Mouse (Mus musculus): ENCODE results near the gene Olfr690.
"Not testable (repeated sequence)": the region's sequence is repeated elsewhere in the genome, so short reads cannot be mapped to it uniquely, and the experiment has no call there.

Olfr690 gene

DNA sequence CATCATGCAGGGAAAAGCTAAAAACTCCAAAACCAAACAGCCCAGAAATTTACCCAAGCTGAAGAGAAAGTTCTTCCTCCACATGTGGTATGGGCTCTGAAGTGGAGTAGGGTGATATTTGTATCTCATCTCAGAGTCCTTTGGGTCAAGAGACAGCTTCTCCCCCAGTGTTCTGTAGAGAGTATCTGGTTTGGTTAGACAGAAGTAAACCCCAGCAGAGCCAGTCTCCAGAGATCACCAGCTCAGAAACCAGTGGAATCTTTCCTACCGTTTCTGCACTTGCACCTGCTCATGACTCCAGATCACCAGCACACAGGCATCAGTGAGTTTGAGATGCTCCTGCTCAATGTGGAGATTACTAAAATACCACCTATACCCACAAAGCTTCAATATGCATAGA, at the start of gene Olfr690:
Olfr690 (minus strand) TSS at position 101 of the 400 bp plus-strand sequence.
- in situ Hi-C loops (cut with MboI, MseI): loop anchor here (25.0 kb wide), 1 partner anchor 547 kb away; the partner anchor contains the start of gene Usp17le

DNA sequence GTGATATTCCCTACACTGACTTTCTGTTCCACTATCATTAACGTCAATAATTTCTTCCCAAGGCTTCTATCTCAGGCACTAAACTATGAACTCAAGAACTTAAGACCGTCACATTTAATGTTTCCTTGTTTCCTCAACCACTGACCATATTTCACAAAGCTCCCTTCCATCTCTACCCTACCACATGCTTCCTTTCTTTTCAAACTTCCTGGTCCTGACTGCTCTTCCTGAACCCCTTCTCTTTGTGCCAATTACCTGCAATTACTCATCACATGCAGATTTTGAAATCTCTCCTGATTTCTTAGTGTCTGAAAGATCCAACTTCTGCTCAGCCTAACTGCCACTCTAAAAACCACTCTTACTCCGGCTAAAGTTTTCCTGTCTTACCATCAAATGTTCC, 46.4 kb upstream of the Olfr690 start:
- in situ Hi-C loops (cut with MboI, MseI): loop anchor here (10.0 kb wide), 1 partner anchor 424 kb away; no protein-coding TSS in a partner anchor

DNA sequence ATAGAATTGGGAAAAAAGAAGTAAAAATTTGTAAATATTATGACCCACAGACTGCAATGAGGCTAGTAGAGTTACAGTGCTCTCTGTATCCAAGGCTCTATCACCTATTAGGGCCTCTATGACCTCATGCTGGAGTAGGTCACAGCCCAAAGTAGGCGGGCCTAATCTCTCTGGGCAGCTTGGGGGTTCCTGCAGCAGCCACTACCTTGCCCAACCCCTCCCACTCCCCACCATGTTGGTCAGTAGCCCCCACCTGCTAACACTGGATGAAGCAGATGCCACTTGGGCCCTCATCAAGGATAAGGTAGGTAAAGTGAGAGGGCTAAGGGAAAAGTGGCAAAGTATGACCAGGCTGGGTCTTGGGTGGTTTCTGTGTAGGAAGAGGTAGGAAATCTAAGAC, 41.0 kb upstream of the Olfr690 start, which contains the start of gene Gm5901:
Gm5901 (plus strand) TSS at position 173 of the 400 bp plus-strand sequence.
- in situ Hi-C loops (cut with MboI, MseI): no loop called here

DNA sequence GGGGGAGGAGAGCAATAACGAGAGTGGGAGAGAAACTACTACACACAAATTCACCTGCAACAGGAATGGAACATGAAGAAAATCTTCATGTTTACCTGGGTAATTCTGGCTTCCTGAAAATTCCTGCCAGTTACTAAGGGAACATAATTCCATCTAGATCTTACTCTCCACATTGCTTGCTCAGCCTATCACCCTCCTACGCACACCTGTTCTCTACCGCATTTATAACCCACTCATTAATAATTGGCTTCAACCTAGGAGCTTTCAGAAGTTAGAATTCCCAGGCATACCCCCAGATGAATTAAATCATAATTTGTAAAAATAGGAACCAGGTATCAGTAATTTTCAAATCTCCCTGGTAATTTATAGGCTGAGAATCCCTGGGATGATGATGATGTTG, 40.1 kb upstream of the Olfr690 start:
- in situ Hi-C loops (cut with MboI, MseI): no loop called here

DNA sequence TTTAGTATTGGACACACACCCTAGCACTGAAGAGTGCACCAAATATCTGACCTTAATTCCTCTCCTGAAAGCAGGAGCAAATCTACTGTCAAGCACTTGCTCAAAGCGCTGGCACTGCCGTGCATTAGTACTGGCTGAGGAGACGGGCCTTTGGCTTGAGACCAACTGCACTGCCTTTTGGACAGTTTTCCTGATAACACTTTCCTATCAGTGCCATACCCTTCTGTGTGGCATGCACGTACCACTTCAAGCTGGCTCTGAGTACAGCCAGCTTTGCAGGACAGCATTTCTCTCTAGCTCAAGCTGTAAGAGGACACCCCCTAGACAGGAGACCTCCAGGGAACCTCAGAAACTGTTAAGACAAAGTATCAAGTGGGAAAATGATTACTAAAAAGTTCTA, 39.6 kb upstream of the Olfr690 start:
- in situ Hi-C loops (cut with MboI, MseI): no loop called here

DNA sequence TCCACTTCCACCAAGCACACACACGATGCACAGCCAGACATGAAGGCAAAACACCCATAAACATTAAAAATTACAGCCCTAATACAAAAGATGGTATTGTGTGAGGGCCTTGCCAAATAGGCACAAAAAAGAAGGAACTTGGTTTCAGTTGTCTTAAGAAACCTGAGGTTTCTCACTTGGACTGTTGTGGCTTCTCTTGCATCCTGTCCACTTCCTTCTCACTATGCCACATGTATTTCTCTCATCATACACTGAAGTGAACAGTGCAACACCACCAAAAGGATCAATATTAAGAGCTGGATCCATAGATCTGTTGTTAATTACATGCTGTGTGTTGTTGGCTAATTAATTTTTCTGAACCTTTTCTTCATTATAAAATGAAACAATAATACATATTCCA, 39.0 kb upstream of the Olfr690 start:
- in situ Hi-C loops (cut with MboI, MseI): no loop called here

DNA sequence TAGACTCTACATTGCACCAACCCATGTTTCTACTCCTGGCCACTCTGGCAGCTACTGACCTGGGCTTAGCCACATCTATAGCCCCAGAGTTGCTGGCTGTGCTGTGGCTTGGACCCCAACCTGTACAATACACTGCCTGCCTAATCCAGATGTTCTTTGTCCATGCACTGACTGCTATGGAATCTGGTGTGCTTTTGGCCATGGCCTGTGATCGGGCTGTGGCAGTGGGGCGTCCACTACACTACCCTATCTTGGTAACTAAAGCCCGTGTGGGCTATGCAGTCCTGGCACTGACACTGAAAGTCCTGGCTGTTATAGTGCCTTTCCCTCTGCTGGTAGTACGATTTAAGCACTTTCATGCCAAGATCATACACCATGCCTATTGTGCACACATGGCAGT, 34.6 kb upstream of the Olfr690 start:
- in situ Hi-C loops (cut with MboI, MseI): no loop called here

DNA sequence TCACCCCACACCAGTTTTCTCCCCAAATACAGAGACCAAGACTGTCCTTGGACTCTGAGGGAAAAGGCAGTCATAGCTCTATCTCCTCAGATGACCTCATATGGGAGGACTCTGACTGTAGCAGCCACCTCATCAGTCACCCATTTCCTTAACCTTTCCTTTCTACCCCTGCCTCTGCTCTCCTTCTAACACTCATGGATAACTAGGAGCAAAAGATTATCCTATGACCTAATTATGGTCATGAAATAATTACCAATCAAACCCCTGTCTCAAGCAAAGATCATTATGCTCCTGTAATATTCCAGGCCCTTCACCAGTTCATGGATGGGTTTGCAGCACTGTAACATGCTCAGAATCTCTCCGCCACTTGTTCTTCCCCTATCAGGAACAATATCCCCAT, 34.0 kb upstream of the Olfr690 start, which contains the start of gene Olfr692:
Olfr692 (plus strand) TSS at position 301 of the 400 bp plus-strand sequence.
- in situ Hi-C loops (cut with MboI, MseI): no loop called here

DNA sequence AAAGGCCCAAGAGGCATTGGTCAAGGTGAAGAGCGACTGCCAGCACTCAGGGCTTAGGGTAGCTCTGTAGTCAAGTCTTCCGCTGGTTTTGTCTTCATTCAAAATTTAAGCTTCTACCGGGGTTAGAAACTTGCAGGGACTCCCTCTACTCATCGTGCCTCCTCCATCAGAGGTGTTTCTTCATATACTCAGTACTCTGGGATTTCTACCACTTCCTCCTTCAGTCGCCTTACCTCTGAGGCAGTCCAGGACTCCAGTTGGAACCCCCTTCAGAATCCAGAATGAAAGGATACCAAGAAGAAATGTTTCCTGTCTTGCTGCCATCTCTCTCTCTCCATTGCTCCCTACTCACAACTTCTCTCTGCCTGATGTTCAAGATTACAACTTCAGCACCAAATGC, 33.4 kb upstream of the Olfr690 start:
- in situ Hi-C loops (cut with MboI, MseI): no loop called here

DNA sequence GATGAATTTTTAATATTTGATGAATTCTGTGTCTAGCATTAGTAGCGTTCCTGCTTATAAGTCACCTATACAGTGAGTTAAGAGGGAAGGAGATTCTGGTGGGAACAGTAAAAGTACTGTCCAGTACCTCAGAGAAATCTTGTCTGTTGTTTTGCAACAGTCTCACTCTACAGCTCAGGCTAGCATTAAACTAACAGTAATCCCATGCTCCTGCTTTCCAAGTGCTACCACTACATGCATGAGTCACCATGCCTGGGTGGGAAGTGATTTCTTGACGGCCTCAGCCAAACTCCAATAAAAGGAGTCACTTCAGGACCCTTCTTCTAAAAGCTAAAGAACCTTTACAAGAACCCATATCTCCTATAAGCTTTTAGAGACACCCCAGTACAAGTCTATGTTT, 27.8 kb upstream of the Olfr690 start:
- in situ Hi-C loops (cut with MboI, MseI): no loop called here

DNA sequence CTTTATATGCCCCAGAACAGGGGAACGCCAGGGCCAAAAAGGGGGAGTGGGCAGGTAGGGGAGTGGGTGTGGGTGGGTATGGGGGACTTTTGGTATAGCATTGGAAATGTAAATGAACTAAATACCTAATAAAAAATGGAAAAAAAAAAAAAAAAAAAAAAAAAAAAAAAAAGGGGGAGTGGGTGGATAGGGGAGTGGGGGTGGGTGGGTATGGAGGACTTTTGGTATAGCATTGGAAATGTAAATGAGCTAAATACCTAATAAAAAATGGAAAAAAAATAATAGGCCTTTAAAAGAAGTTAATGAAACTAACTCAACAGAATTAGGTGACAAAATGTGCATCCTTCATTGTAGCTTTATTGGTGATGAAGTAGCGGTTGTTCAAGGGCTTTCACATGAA, 22.6 kb upstream of the Olfr690 start:
- in situ Hi-C loops (cut with MboI, MseI): not testable (repeated sequence)

DNA sequence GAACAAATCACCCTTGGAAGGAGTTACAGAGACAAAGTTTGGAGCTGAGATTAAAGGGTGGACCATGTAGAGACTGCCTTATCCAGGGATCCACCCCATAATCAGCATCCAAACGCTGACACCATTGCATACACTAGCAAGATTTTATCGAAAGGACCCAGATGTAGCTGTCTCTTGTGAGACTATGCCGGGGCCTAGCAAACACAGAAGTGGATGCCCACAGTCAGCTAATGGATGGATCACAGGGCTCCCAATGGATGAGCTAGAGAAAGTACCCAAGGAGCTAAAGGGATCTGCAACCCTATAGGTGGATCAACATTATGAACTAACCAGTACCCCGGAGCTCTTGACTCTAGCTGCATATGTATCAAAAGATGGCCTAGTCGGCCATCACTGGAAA, 22.2 kb upstream of the Olfr690 start:
- in situ Hi-C loops (cut with MboI, MseI): not testable (repeated sequence)

DNA sequence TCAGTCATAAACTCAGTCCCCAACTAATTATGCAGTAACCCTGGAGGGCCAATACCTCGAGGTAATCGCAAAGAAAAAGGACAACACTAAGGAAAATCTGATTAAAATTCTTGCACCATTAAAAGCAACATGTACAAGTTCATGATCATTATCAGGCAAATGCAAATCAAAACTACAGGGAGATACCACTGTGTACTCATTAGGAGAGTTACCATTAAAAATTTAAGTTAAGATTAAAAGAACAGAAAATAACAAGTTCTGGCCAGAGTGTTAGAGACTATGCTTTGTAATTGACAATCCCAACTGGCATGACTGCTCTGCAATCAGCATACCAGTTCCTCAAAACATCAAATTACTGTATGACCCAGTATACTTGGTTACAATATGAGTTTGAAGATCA, 8.8 kb upstream of the Olfr690 start:
- in situ Hi-C loops (cut with MboI, MseI): loop anchor here (25.0 kb wide), 1 partner anchor 555 kb away; the partner anchor contains the start of gene Usp17le

DNA sequence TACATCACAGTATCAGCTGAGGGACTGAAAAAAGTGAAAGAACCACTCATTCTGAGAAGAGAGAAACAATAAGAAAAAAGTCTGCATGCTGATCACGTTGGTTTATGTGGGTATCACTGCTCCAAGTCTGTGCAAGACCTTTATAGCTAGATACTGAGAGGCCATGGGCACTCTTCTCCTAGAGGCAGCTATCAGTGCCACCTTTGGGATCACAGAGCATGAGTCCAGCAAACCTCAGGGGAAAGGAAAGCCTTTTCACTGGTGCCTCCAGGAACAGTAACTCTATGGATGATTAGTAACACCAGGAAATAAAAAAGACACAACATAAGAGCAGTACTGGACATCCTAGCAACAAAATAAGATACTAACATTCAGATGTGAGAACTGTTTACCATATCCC, 8.3 kb upstream of the Olfr690 start, which contains the start of gene Olfr691:
Olfr691 (minus strand) TSS at position 101 of the 400 bp plus-strand sequence.
- in situ Hi-C loops (cut with MboI, MseI): loop anchor here (25.0 kb wide), 1 partner anchor 555 kb away; the partner anchor contains the start of gene Usp17le

DNA sequence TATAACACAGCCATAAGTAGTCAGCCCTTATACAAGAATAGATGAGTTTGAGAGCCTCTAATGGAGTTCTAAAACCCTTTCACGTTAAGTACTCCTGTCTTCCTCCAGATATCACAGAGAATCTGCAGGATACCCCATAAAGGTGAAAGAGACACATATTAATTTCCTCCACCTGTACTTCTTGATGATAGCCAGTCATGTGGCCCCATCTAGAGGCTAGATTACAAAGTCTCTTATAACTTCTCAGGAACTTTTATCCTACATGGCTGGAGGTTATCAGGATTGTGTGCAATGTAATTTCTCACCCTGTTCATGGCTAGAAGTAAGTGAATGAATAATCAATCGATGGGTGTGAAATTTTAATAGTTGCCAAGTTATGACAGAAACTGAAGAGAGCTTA, 8.6 kb downstream of the Olfr690 start:
- in situ Hi-C loops (cut with MboI, MseI): loop anchor here (25.0 kb wide), 1 partner anchor 538 kb away; the partner anchor contains the start of gene Usp17le

DNA sequence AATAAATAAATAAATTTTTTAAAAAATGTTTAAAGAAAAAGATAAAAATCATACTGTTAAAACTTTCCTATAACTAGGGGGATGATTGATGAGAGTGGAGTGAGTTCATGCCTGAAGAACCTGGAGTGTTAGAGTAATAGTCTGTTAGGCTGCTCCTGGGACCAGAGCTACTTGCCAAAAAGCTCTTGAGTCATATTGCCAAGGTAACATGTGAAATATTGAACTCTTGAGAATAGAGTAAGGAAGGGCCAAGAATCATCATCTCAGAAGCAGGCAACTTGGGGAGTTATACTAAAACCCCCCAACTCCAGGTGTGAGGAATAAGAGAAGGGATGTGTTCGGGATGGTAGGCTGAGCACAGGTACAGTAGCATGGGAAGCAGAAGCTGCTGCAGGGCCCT, 23.0 kb downstream of the Olfr690 start, which contains the start of gene Olfr689:
Olfr689 (plus strand) TSS at position 301 of the 400 bp plus-strand sequence.
- in situ Hi-C loops (cut with MboI, MseI): no loop called here

DNA sequence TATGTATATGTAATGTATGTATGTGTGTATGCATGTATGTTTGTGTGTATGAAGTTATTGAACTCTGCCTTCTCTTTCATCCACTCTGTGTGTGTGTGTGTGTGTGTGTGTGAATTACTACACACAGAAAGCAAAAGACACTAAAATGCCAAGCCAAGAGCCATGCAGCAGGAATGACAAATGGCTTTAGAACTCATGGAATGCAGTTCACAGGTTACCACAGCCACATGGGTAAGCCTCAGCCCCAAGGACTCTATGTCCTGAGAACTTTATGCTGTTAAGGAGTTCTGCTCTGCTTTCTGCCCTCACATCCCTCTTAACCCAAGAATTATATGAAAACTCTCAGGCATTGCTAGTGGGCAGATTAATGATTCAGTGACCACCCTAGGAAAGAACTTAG, 43.9 kb downstream of the Olfr690 start:
- in situ Hi-C loops (cut with MboI, MseI): no loop called here

DNA sequence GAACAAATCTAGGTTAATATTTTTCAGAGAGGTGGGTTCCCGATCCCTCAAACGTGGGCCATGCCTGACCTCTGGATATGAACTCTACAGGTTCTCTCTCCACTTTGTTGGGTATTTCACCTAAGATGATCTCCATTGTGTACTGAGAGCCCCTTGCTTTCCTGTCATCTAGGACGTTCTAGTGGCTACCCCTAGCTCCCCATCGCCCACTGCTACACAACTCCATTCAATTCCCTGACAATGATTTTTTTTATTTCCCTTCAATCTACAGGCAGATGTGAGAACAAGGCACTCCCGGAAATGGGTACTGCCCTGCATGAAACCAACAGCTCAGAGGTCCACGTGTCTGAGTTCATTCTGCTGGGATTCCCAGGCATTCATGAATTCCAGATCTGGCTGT, 46.1 kb downstream of the Olfr690 start, which contains the start of gene Olfr688:
Olfr688 (plus strand) TSS at position 301 of the 400 bp plus-strand sequence.
- in situ Hi-C loops (cut with MboI, MseI): no loop called here

Data from T-helper 2 cell (primary cell).